Mouse (Mus musculus) G1E (cell line): ENCODE results near the gene Try10.
"Not testable (repeated sequence)": the region's sequence is repeated elsewhere in the genome, so short reads cannot be mapped to it uniquely, and the experiment has no call there.

ENCODE experiments used
- CTCF ChIP-seq: IDR thresholded peaks from 2 replicates; pipeline ENCODE4 v1.5.1; 2012; ENCODE audit warnings: low read depth, low read length, inconsistent platforms, mixed read lengths
- GATA1 ChIP-seq: IDR thresholded peaks from 2 replicates; pipeline ENCODE4 v1.6.1; 2012; ENCODE audit warnings: borderline replicate concordance, low read length, inconsistent platforms, mixed read lengths
- TAL1 ChIP-seq: conservative IDR thresholded peaks from 2 replicates; pipeline ENCODE4 v1.6.1; 2012; ENCODE audit warnings: low read depth, low read length, inconsistent platforms, mixed read lengths

GRCm38 (mm10) chr6:41392056-41392455 lies 38.2 kb downstream of the Try10 start, which contains the start of gene Gm5771:
- not testable (repeated sequence) for TF ChIP-seq CTCF, GATA1, TAL1
